Mouse (Mus musculus) liver, embryonic 12.5 days (tissue): ENCODE measurements around the gene Eif4e2. TPM values are rescaled to one million over a fixed set of nuclear protein-coding genes. Genes with fewer than 3 reads are reported as not detected.

Source experiments
- ATAC-seq: fragments of 200-750 bp; cut with Nextera tagmentation; 2 replicates; pipeline ENCODE4 v1.8.0; 2017; ENCODE audit warnings: moderate number of reproducible peaks, mild to moderate bottlenecking, moderate library complexity
- H3K27ac ChIP-seq: fragments of 300-500 bp; sonication (generic); 2 replicates; pipeline ENCODE4 v1.5.1; 2016; ENCODE audit warnings: mild to moderate bottlenecking
- H3K27me3 ChIP-seq: fragments of 300-500 bp; sonication (generic); replicated peaks from 2 replicates; pipeline ENCODE4 v1.6.1; 2016; ENCODE audit warnings: mild to moderate bottlenecking, moderate library complexity
- H3K36me3 ChIP-seq: fragments of 300-500 bp; sonication (generic); 2 replicates; pipeline ENCODE4 v1.6.1; 2016; ENCODE audit warnings: mild to moderate bottlenecking, moderate library complexity
- H3K4me1 ChIP-seq: fragments of 300-500 bp; sonication (generic); 2 replicates; pipeline ENCODE4 v1.6.1; 2016
- H3K4me2 ChIP-seq: fragments of 300-500 bp; sonication (generic); 2 replicates; pipeline ENCODE4 v1.6.1; 2016; ENCODE audit warnings: mild to moderate bottlenecking, moderate library complexity
- H3K4me3 ChIP-seq: fragments of 300-500 bp; sonication (generic); 2 replicates; pipeline ENCODE4 v1.5.1; 2016; ENCODE audit warnings: mild to moderate bottlenecking, moderate library complexity
- H3K9ac ChIP-seq: fragments of 300-500 bp; sonication (generic); 2 replicates; pipeline ENCODE4 v1.6.1; 2016; ENCODE audit warnings: mild to moderate bottlenecking, moderate library complexity
- H3K9me3 ChIP-seq: fragments of 300-500 bp; sonication (generic); replicated peaks from 2 replicates; pipeline ENCODE4 v1.6.1; 2016; ENCODE audit warnings: mild to moderate bottlenecking, moderate library complexity
- WGBS: fragments of 180-500 bp; shearing (Covaris S2); methylation state at CpG from one replicate; pipeline ENCODE4 v1.1.7; 2016; ENCODE audit not compliant: insufficient replicate concordance; 5-methylcytosine and 5-hydroxymethylcytosine counted together
- polyA plus RNA-seq: library from polyadenylated mRNA; unstranded; fragments of >200 nt; fragmentation: Nextera tagmentation; extraction: Ambion mirVana; gene quantifications from 2 replicates; pipeline ENCODE4 v1.2.1, GENCODE M21; 2016

The Eif4e2 gene
- polyA plus RNA-seq, 1 experiment from 2014 or later, result 114 TPM

DNA sequence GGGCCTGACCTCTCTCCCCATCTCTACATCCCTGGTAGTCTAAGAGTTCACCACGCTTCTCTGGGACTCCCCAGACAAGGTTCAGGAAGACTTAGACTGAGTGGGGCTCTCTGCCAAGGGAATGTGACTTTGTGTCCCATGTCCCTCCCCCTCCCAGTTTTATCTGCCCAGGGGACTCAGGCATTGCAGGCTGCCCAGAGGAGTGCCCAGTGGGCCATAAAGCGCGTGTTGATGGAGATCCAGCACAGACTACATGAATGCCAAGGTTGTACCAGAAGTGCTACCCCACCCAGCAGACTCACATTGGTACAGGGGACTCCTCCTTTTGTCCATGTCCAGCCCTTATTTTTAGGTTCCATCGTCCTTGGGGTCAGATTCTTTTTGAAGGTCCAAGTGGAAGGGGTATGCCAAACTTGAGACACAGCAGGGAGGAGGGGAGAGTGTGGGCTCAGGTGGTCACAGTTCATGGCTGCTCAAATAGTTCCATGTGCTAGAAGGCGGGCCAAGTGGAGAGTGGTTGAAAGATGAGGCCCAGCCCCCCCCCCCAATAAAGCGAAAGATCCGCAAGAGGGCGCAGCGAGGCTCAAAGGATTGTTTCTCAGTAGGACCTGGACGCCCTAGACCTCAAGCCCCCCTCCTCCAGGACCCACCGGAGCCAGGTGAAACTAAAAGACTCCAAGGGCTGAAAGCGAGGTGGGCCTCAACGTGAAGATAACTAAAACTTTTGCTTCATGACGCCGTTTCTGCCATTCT is 29.5 kb upstream of the Eif4e2 start:
- H3K9me3 ChIP-seq, result no peaks in the 10 kb centered on the region
- H3K9ac ChIP-seq, result no peak overlapping the region
- WGBS, result 28% methylated on average over 15 of the region's 15 CpGs
- peak overlapping the region; percentile 19; the same call in 1 of the 2 replicates for H3K4me2 ChIP-seq
- ATAC-seq, result no peak
- peaks cover 89% of the 10 kb centered on the region for H3K27me3 ChIP-seq
- no peaks in the 10 kb centered on the region for H3K36me3 ChIP-seq
- H3K4me1 ChIP-seq, result 0 out of 2 replicates have a peak, but pooled peaks cover 11% of the 10 kb centered on the region
- no peak overlapping the region for H3K27ac ChIP-seq
- no peak overlapping the region for H3K4me3 ChIP-seq

DNA sequence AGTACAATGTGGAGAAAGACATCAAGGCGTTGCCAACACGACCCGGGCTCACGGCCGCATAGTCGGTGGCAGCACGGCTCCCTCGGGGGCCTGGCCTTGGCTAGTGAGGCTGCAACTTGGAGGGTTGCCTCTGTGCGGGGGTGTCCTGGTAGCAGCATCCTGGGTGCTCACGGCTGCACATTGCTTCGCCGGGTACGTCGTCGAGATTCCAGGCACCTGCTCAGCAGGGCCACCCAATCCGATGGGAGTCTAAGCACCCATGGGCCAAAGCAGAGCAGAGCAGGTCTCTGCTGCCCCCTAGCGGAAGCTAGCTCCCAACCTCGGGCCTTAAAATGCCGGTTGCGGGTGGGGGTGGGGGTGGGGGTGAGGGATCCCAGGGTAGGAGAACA is 29.0 kb upstream of the Eif4e2 start:
- Histone ChIP-seq H3K27ac (no peak overlapping the region), H3K27me3 (peaks cover 95% of the 10 kb centered on the region), H3K9ac (no peak overlapping the region), H3K4me3 (no peak overlapping the region), H3K9me3 (no peaks in the 10 kb centered on the region), H3K4me1 (0 out of 2 replicates have a peak, but pooled peaks cover 11% of the 10 kb centered on the region), H3K36me3 (no peaks in the 10 kb centered on the region), H3K4me2 (peak overlapping the region; percentile 19; the same call in 1 of the 2 replicates)
- ATAC-seq, result no peak
- WGBS, result 10% methylated on average over 20 of the region's 20 CpGs

DNA sequence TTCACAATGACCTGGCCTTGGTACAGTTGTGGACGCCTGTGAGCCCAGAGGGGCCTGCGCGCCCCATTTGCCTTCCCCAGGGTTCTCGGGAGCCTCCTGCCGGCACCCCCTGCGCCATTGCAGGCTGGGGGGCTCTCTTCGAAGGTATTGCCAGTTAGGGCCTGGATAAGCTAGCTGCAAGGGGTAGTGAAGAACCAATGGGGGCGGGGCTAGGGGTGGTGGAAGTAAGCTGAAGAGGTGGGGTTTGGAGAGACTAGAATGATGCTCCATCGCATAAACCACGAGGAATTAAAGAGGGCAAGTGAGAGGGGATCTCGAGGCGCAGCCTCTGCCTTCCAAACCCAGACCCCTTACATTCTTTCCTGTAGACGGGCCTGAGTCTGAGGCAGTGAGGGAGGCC is 28.2 kb upstream of the Eif4e2 start:
- Histone ChIP-seq H3K36me3 (no peaks in the 10 kb centered on the region), H3K4me3 (no peak overlapping the region), H3K4me1 (0 out of 2 replicates have a peak, but pooled peaks cover 11% of the 10 kb centered on the region), H3K27me3 (peaks cover 98% of the 10 kb centered on the region), H3K9me3 (no peaks in the 10 kb centered on the region), H3K27ac (no peak overlapping the region), H3K9ac (no peak overlapping the region), H3K4me2 (no peak overlapping the region)
- 11% methylated on average over 13 of the region's 13 CpGs for WGBS
- no peak for ATAC-seq

DNA sequence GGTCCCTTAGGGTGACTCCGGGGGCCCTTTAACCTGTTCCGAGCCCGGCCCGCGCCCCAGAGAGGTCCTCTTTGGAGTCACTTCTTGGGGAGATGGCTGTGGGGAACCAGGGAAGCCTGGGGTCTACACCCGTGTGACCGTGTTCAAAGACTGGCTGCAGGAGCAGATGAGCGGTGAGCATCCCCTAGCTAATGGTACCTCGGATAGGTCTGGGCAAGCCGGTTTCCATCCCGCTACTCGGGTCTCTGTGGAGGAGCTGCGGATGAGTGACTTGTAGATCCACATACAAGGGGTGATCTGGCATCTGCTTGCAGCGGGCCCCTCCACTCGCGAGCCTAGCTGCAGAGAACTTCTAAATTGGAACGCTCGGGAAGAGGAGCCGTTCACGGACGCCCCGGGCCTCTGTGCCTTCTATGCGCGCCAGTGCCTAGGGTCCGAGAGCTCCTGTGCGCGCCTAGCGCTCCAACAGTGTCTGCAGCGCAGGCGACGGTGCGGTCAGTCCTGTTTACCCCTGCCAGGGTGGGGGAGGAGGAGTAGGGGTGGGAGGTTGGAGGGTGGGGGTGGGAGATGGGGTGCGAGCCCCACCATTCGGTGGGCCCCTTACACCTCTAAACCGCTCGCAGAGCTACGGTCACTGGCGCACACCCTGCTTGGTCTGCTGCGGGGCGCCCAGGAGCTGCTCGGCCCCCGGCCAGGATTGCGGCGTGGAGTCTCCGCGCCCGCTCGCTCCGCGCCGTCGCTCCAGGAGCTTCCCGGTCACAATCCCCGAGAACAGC is 27.3 kb upstream of the Eif4e2 start:
- H3K27me3 ChIP-seq, result peaks cover 99% of the 10 kb centered on the region
- H3K9ac ChIP-seq, result peak overlapping the region; percentile 48; the same call in 1 of the 2 replicates
- no peaks in the 10 kb centered on the region for H3K9me3 ChIP-seq
- no peaks in the 10 kb centered on the region for H3K36me3 ChIP-seq
- no peak for ATAC-seq
- peak overlapping the region; percentile 42 for H3K4me3 ChIP-seq
- WGBS, result 3% methylated on average over 54 of the region's 54 CpGs
- 0 out of 2 replicates have a peak, but pooled peaks cover 11% of the 10 kb centered on the region for H3K4me1 ChIP-seq
- H3K27ac ChIP-seq, result no peak overlapping the region
- peak overlapping the region; percentile 67 for H3K4me2 ChIP-seq

DNA sequence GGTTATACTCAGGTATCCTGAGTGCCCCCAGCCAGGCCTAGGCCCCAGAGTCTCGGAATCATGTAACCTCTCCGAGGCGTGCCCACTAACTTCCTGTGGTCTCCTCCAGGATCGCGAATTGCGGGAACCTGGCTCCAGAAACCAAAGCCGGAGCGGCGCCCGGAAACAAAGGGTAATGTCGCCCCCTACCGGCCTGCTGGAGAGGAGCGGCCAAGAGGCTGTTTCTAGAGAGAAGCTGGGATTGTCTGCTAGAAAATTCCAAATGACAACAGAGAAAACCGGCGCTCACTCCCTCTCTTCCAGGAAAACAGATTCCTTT is 26.7 kb upstream of the Eif4e2 start:
- Histone ChIP-seq H3K4me2 (peak overlapping the region; percentile 67), H3K27ac (no peak overlapping the region), H3K9ac (peak overlapping the region; percentile 48; the same call in 1 of the 2 replicates), H3K4me1 (0 out of 2 replicates have a peak, but pooled peaks cover 11% of the 10 kb centered on the region), H3K9me3 (no peaks in the 10 kb centered on the region), H3K4me3 (peak overlapping the region; percentile 42), H3K36me3 (no peaks in the 10 kb centered on the region), H3K27me3 (peaks cover 99% of the 10 kb centered on the region)
- no peak for ATAC-seq
- under 1% methylated on average over 15 of the region's 15 CpGs for WGBS

DNA sequence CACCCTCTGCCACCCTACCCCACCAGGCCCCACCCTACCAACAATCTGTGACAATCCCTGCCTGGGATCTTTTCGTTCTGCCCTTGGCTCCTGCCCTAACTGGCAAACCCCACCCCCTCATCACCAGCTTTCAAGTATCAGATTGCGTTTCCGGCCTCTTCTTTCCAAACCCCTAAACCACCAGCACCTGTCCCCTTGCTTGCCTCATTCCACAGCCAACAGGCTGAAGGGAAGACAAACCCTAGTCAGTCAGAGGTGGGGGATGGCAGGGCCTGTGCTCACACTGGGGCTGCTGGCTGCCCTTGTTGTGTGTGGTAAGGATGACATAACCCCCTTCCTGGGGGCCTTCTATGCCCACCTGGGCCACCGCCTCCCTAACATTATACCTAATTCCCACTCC is 23.3 kb upstream of the Eif4e2 start, which contains the start of gene Chrnd:
Chrnd (plus strand) TSS at position 179 of the 400 bp plus-strand sequence.
- H3K4me2 ChIP-seq, result no peak within 1 kb of the TSS
- ATAC-seq, result no peak
- 0 out of 2 replicates have a peak, but pooled peaks cover 8% of the 10 kb centered on the region for H3K4me1 ChIP-seq
- no peak within 1 kb of the TSS for H3K27ac ChIP-seq
- WGBS, result 32% methylated on average over 4 of the region's 4 CpGs
- H3K9me3 ChIP-seq, result no peaks in the 10 kb centered on the region
- H3K36me3 ChIP-seq, result no peaks in the 10 kb centered on the region
- H3K4me3 ChIP-seq, result no peak within 1 kb of the TSS
- H3K27me3 ChIP-seq, result peaks cover 70% of the 10 kb centered on the region
- H3K9ac ChIP-seq, result no peak within 1 kb of the TSS

DNA sequence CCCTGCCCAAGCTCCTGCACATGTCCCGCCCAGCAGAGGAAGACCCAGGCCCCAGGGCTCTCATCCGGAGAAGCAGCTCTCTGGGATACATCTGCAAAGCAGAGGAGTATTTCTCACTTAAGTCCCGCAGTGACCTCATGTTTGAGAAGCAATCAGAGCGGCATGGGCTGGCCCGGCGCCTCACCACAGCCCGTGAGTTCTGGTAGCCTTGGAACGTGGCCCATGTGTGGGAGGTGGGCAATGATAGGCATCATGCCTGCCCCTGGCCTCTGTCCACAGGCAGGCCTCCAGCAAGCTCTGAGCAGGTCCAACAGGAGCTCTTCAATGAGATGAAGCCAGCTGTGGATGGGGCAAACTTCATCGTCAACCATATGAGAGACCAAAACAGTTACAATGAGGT is 16.4 kb upstream of the Eif4e2 start:
- Histone ChIP-seq H3K4me1 (no peaks in the 10 kb centered on the region), H3K36me3 (no peaks in the 10 kb centered on the region), H3K27me3 (peaks cover 22% of the 10 kb centered on the region), H3K4me3 (no peak overlapping the region), H3K9me3 (no peaks in the 10 kb centered on the region), H3K9ac (no peak overlapping the region), H3K27ac (no peak overlapping the region), H3K4me2 (no peak overlapping the region)
- no peak for ATAC-seq
- WGBS, result 58% methylated on average over 9 of the region's 9 CpGs

DNA sequence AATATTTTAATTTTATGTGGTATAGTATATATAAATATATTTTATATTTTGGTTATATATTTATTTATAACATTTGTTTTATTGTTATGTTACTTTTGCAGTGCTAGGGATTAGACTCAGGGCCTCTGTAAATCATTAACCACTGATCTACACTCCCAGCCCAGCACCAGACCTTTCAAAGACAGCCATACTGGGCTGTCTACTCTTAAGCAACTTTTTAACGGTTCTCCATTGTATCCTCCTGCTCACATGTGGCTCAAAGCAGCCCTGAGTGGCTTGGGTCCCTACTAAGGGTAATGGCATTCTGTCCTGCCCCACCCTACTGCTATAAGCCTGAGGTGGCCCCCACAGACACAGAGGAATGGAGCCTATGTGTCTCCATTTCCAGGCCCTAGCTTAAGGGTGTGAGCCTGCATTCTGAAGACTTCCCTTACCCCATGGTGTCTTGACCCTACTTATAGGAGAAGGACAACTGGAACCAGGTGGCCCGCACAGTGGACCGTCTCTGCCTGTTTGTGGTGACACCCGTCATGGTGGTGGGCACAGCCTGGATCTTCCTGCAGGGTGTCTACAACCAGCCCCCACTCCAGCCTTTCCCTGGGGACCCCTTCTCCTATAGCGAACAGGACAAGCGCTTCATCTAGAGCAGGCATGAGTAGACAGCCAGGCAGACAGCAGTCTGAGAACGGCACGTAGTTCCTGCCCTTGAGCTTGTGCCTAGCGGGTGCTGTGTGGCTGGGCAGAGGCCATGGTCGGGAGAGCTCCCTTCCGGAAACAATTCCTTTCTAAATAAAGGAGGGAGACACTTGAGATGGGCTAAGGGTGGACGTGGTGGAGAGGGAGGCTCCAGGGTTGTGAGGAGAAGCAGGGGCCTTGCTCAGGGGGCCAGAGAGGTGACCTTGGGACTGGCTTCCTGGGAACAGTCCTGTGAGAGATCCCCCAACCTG is 15.3 kb upstream of the Eif4e2 start:
- ATAC-seq, result 0 out of 2 replicates have a peak, but pooled peaks have one; percentile 21
- Histone ChIP-seq H3K27me3 (peaks cover 22% of the 10 kb centered on the region), H3K4me2 (no peak overlapping the region), H3K36me3 (no peaks in the 10 kb centered on the region), H3K9me3 (no peaks in the 10 kb centered on the region), H3K4me3 (no peak overlapping the region), H3K4me1 (no peaks in the 10 kb centered on the region), H3K9ac (no peak overlapping the region), H3K27ac (no peak overlapping the region)
- WGBS, result 63% methylated on average over 12 of the region's 12 CpGs

DNA sequence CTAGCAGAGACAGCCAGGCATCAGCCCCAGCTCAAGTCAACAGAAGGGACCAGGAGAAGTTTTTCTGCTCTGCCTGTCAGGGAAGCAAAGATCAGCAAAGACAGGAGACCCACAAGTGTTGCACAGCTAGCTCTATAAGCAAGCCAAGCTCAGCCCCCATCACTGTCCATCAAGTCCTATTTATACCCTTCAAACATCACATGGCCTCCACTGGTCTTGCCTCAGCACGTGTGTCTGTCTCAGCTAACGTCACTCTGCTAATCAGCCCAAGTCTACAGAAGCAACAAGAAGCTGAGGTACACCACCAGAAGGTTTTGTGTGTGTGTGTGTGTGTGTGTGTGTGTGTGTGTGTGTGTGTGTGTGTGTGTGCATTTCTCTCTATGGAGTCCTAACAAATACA is 12.9 kb upstream of the Eif4e2 start:
- WGBS, result 29% methylated on average over 2 of the region's 2 CpGs
- H3K9ac ChIP-seq, result no peak overlapping the region

DNA sequence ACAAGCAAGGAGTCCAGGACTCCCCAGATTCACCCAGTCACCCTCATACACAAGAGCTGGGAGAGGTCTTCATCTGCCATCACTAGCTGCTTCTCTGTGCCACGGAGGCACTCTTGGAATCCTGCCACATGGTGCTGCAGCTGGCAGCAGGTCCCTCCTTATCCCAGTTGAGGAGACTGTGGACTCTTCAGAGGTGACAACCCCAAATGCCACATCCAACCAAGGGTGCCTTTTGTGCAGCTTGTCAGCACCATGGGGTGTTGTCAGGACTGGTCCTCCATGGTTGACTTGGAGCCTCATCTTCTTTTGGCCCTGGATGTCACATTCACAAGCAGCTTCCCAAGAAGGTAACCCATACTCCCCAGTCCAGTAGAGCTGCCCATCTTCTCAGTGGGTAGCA is 11.9 kb upstream of the Eif4e2 start:
- no peak overlapping the region for H3K4me3 ChIP-seq
- H3K4me2 ChIP-seq, result no peak overlapping the region
- H3K4me1 ChIP-seq, result no peaks in the 10 kb centered on the region
- peaks cover 42% of the 10 kb centered on the region for H3K27me3 ChIP-seq
- H3K36me3 ChIP-seq, result no peaks in the 10 kb centered on the region
- H3K9ac ChIP-seq, result no peak overlapping the region
- no peak for ATAC-seq
- H3K27ac ChIP-seq, result no peak overlapping the region
- WGBS, result 48% methylated on average over 1 of the region's 1 CpGs
- no peaks in the 10 kb centered on the region for H3K9me3 ChIP-seq

More for the DNA sequence above, 12.9 kb upstream of the Eif4e2 start:
- no peak overlapping the region for H3K4me3 ChIP-seq
- no peak for ATAC-seq
- no peak overlapping the region for H3K27ac ChIP-seq
- H3K36me3 ChIP-seq, result no peaks in the 10 kb centered on the region
- no peaks in the 10 kb centered on the region for H3K4me1 ChIP-seq
- peaks cover 36% of the 10 kb centered on the region for H3K27me3 ChIP-seq
- H3K4me2 ChIP-seq, result no peak overlapping the region
- H3K9me3 ChIP-seq, result no peaks in the 10 kb centered on the region

DNA sequence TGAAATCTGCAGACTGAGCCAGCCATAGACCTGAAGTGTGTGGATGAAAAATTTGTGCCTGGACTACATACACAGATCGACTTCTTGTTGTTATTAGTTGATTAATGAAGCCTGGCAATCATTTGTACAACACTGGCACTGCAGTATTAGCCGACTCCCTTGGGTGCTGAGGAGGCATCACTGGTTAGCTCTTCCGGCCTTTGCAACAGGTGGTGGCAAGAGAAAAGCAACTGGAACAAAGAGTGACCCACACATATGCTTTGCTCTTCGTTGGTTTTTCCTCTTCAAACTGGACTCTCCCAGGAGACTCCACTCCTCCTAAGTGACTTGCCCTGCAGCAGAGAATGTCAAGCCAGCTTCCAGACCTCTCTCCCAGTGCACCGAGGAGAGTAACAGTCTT is 9.9 kb upstream of the Eif4e2 start:
- H3K4me1 ChIP-seq, result no peaks in the 10 kb centered on the region
- no peak overlapping the region for H3K4me3 ChIP-seq
- WGBS, result 59% methylated on average over 5 of the region's 5 CpGs
- ATAC-seq, result no peak
- H3K9ac ChIP-seq, result no peak overlapping the region
- H3K9me3 ChIP-seq, result no peaks in the 10 kb centered on the region
- H3K27ac ChIP-seq, result no peak overlapping the region
- no peaks in the 10 kb centered on the region for H3K36me3 ChIP-seq
- peaks cover 50% of the 10 kb centered on the region for H3K27me3 ChIP-seq
- H3K4me2 ChIP-seq, result no peak overlapping the region
